Mouse (Mus musculus): ENCODE data around the gene BC048507. TPM values are rescaled to one million over a fixed set of nuclear protein-coding genes. Genes with fewer than 3 reads are reported as not detected.

Gene BC048507
- total RNA-seq, 1 experiment, result not detected

DNA sequence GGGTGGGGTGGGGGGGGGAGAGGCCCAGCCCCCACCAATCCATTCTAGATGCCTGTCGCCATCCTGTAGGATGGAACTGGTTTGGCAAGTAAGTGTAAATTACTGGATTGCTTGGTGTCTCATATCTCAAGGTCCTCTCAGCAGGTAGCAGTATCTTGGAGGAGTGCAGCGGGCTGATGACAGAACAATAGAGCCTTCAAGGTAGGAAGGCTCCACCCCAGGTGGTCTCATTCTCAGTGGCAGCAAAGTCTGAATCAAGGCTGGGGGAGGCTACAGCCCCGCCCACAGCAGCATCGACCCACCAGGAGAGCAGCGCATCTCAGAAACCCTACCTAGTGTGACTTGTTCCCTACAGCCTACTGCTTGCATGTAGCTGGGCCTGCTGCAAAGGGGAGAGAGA lies 46.6 kb downstream of the BC048507 start:
- Histone ChIP-seq H3K9ac (ENCODE audit: insufficient read depth, low read depth, low read length, poor library complexity, severe bottlenecking) (no peak overlapping the region), H3K27ac (ENCODE audit: insufficient read depth, low read depth, low read length, poor library complexity, severe bottlenecking) (no peak overlapping the region), H3K9me3 (ENCODE audit: control insufficient read depth, insufficient read depth, low read depth, low read length) (no peaks in the 10 kb centered on the region), H3K36me3 (ENCODE audit: control insufficient read depth, insufficient read depth, low read length, poor library complexity, severe bottlenecking) (no peaks in the 10 kb centered on the region), H3K4me3 (ENCODE audit: insufficient read depth in 1 of 2, low read depth in 1 of 2, low read length in 2 of 2, poor library complexity in 1 of 2, severe bottlenecking in 1 of 2) (no peak overlapping the region), H3K4me1 (ENCODE audit: control insufficient read depth in 2 of 2, insufficient read depth in 2 of 2, low read length in 2 of 2, poor library complexity in 1 of 2) (no peaks in the 10 kb centered on the region; a peak in 3 of 4 replicates)
- in situ Hi-C loops (cut with MboI; ENCODE audit: low sequenced_read_pairs in 2 of 2, unreplicated experiment in 2 of 2), result no loop called here
- TF ChIP-seq MAFK (IDR thresholded peaks at IDR 0.05; ENCODE audit: insufficient read depth, low read depth, low read length) (no peak), ZC3H11A (IDR thresholded peaks at IDR 0.05; ENCODE audit: borderline replicate concordance, low read depth, low read length) (no peak), ZNF384 (IDR thresholded peaks at IDR 0.05; ENCODE audit: low read depth, low read length) (no peak), HCFC1 (IDR thresholded peaks at IDR 0.05; ENCODE audit: borderline replicate concordance, insufficient read depth, low read length) (no peak), CHD2 (IDR thresholded peaks at IDR 0.05; ENCODE audit: low read depth, low read length) (no peak)
- peak; percentile 85 for DNase-seq (ENCODE audit: low read depth, low spot score)

Other genes with a start within 250 kb of the BC048507 start
- gene Gm49345, start 225.6 kb upstream of the BC048507 start, total RNA-seq (2012; rRNA removed), result 4.2 and 7.7 TPM in 2 replicates
- 6.4 and 6.8 TPM in 2 replicates for gene Zfp729a, start 225.5 kb upstream of the BC048507 start, total RNA-seq (2012; rRNA removed)
- 12.8 and 16.6 TPM in 2 replicates for gene Zfp738, start 176.3 kb upstream of the BC048507 start, total RNA-seq (2012; rRNA removed)
- 19.2 and 22.9 TPM in 2 replicates for gene Zfp65, start 134.2 kb upstream of the BC048507 start, total RNA-seq (2012; rRNA removed)
- gene Zfp85, start 108.1 kb upstream of the BC048507 start, total RNA-seq (2012; rRNA removed), result 1.7 and 2.7 TPM in 2 replicates
- 6.1 and 6.4 TPM in 2 replicates for gene Zfp493, start 83.6 kb upstream of the BC048507 start, total RNA-seq (2012; rRNA removed)
- gene Zfp273, start 49.6 kb upstream of the BC048507 start, total RNA-seq (2012; rRNA removed), result 3.2 and 3.3 TPM in 2 replicates
- gene Gm10037, start 32.2 kb upstream of the BC048507 start, total RNA-seq (2012; rRNA removed), result 2.4 and 5.3 TPM in 2 replicates

Measured in ES-E14 (cell line).